Mouse (Mus musculus) kidney, adult 2 months (tissue): ENCODE measurements around the gene Prex1. TPM values are rescaled to one million over a fixed set of nuclear protein-coding genes. Genes with fewer than 3 reads are reported as not detected.
A peak's percentile ranks its signal among the peaks of the same experiment; 100 is the strongest.
"Not testable (repeated sequence)": the region's sequence is repeated elsewhere in the genome, so short reads cannot be mapped to it uniquely, and the experiment has no call there.

ENCODE experiments used
- DNase-seq: peaks from one replicate; pipeline ENCODE4 v3.0.0; 2021
- H3K27ac ChIP-seq: fragments of 200-500 bp; 2 replicates; pipeline ENCODE4 v1.5.1; 2012; ENCODE audit warnings: low read depth, low read length, control low read depth, inconsistent platforms; ENCODE audit not compliant: insufficient read depth
- H3K27me3 ChIP-seq: fragments of 200-500 bp; replicated peaks from 2 replicates; pipeline ENCODE4 v1.6.1; 2012; ENCODE audit warnings: mild to moderate bottlenecking, moderate library complexity, low read length, inconsistent platforms; ENCODE audit not compliant: control insufficient read depth, insufficient read depth
- H3K36me3 ChIP-seq: fragments of 200-500 bp; 2 replicates; pipeline ENCODE4 v1.6.1; 2012; ENCODE audit warnings: mild to moderate bottlenecking, moderate library complexity, low read length, inconsistent platforms; ENCODE audit not compliant: control insufficient read depth, insufficient read depth
- H3K4me1 ChIP-seq: fragments of 200-500 bp; 2 replicates; pipeline ENCODE4 v1.6.1; 2011; ENCODE audit warnings: low read length; ENCODE audit not compliant: control insufficient read depth, insufficient read depth
- H3K4me3 ChIP-seq: fragments of 200-500 bp; 2 replicates; pipeline ENCODE4 v1.5.1; 2011; ENCODE audit warnings: mild to moderate bottlenecking, low read depth, low read length, control low read depth; ENCODE audit not compliant: insufficient read depth
- CTCF ChIP-seq: fragments of 200-500 bp; conservative IDR thresholded peaks from 2 replicates; pipeline ENCODE4 v1.5.1; 2011; ENCODE audit warnings: low read depth, mild to moderate bottlenecking, control low read depth, low read length, moderate library complexity, mixed read lengths; ENCODE audit not compliant: insufficient read depth, insufficient read length
- POLR2A ChIP-seq: fragments of 200-500 bp; IDR thresholded peaks from one replicate; pipeline ENCODE4 v1.6.1; 2011; ENCODE audit warnings: low read depth, low read length, control low read depth
- WGBS: fragments of 180-500 bp; shearing (Covaris S2); methylation state at CpG from one replicate; pipeline ENCODE4 v1.1.7; 2018; 5-methylcytosine and 5-hydroxymethylcytosine counted together
- polyA plus RNA-seq: library from polyadenylated mRNA; depleted of rRNA; stranded (reverse); fragments of >200 nt; gene quantifications from 2 replicates; pipeline ENCODE4 v1.2.3, GENCODE M21; 2012

The Prex1 gene
- polyA plus RNA-seq, 1 experiment, result 14.5 TPM

DNA sequence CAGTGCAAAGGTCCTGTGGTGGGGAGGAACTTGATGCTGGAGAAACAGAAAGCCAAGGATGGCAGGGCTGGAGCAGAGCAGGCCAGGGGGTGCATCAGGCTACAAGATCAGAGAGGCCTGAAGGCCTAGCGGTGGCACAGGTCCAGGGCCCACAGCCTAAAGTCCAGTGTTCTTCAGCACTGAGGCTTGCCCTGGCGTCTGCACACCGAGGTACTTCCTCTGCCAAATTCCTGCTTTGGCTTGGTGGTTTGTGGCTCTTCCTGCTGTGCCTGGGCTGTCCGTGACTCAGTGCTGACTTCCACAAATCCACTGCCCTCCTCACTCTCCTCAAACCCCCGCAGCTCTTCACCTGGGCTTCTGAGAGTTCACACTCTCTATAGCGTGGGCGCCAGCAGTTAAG is 30.8 kb upstream of the Prex1 start:
- 64% methylated on average over 7 of the region's 7 CpGs for WGBS
- Histone ChIP-seq H3K4me3 (no peak overlapping the region), H3K27me3 (no peaks in the 10 kb centered on the region), H3K4me1 (no peaks in the 10 kb centered on the region), H3K36me3 (no peaks in the 10 kb centered on the region), H3K27ac (no peak overlapping the region)
- TF ChIP-seq POLR2A (no peak), CTCF (no peak)
- DNase-seq, result peak; percentile 70

DNA sequence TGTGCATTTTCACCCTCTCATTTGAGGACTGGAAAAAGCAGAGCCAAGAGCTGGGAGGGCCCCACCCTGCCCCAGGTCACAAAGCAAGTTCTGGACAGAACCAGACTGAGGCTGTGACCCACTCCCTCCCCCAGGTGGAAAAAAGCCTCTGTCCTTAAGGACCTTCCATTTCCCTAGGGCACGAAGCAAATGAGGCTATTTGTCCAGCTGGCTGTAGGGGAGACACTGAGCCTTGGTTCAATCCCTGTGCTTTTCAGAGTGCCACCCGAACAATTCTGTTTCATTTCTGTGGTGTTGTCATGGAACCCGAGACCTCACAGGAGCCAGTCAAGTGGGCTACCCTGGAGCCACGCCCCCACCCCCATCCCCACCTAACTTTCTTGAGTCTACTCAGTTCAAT is 29.9 kb upstream of the Prex1 start:
- no peak for DNase-seq
- H3K27ac ChIP-seq, result no peak overlapping the region
- H3K36me3 ChIP-seq, result no peaks in the 10 kb centered on the region
- no peaks in the 10 kb centered on the region for H3K27me3 ChIP-seq
- H3K4me3 ChIP-seq, result no peak overlapping the region
- TF ChIP-seq CTCF (no peak), POLR2A (no peak)
- WGBS, result 64% methylated on average over 4 of the region's 4 CpGs
- no peaks in the 10 kb centered on the region for H3K4me1 ChIP-seq

DNA sequence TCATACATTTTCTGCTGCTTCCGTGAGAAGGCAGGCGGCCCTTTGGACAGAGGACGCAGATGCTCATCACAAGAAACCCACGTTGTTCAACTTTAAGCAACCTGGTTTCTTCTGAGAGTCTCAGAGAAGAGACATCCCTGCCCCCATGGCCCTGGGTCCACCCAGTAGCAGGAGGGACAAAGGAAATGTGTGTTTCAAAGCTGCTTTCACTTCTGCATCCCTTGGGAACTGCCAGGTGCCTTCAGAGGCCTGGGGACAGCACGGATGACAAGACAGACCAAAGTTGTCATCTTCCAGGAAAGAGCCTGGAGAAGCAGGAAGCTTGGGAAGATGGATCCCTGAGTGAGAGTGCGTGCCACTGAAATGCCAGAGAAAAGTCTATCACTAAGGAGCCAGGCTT is 27.8 kb upstream of the Prex1 start:
- Histone ChIP-seq H3K27ac (no peak overlapping the region), H3K27me3 (no peaks in the 10 kb centered on the region), H3K4me1 (no peaks in the 10 kb centered on the region), H3K36me3 (no peaks in the 10 kb centered on the region), H3K4me3 (no peak overlapping the region)
- TF ChIP-seq POLR2A (no peak), CTCF (no peak)
- 78% methylated on average over 6 of the region's 6 CpGs for WGBS
- DNase-seq, result no peak

DNA sequence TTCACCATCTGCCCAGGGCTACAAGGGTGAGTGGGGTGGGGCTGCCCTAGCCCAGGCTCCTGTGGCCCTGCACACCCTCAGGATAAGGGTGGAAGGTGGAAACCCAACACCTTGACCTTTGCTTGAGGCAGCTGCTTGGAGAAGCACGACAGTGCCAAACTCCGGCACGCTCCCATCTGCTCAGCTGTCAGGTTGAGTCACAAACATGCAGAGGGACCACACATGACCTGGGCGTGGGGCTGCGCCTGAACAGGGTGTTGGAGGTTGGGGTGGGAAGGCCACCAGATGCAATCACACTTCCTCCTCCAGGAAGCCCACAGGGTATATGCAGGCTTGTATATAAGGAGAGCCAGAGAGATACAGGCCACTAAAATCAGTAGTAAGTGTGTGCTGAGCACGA is 26.8 kb upstream of the Prex1 start:
- no peaks in the 10 kb centered on the region for H3K36me3 ChIP-seq
- H3K27ac ChIP-seq, result no peak overlapping the region
- no peak overlapping the region for H3K4me3 ChIP-seq
- WGBS, result 61% methylated on average over 6 of the region's 6 CpGs
- H3K27me3 ChIP-seq, result no peaks in the 10 kb centered on the region
- no peak for DNase-seq
- TF ChIP-seq CTCF, result no peak
- no peak for TF ChIP-seq POLR2A
- H3K4me1 ChIP-seq, result no peaks in the 10 kb centered on the region

DNA sequence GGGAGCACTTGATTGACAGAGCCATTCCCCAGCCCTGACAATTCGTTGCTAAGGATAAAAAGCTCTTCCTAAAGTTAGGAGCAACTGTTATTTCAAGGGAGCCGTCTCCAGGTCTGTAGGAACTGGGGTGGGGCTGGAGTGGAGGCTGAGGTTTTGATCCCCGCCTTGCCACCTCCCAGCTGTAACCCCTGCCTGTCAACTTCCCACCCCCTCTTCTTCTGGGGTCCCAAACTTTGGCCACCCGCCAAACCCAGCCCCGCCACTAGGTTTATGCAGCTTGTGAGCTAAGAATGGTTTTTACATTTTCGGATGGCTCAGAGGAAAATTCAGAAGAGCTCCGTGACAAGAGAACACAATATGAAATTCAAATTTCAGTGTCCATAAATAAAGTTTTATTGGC is 23.7 kb upstream of the Prex1 start:
- DNase-seq, result no peak
- Histone ChIP-seq H3K4me3 (no peak overlapping the region), H3K27ac (no peak overlapping the region), H3K27me3 (no peaks in the 10 kb centered on the region), H3K36me3 (no peaks in the 10 kb centered on the region), H3K4me1 (no peaks in the 10 kb centered on the region)
- TF ChIP-seq CTCF, result no peak
- TF ChIP-seq POLR2A, result no peak
- 80% methylated on average over 7 of the region's 7 CpGs for WGBS

DNA sequence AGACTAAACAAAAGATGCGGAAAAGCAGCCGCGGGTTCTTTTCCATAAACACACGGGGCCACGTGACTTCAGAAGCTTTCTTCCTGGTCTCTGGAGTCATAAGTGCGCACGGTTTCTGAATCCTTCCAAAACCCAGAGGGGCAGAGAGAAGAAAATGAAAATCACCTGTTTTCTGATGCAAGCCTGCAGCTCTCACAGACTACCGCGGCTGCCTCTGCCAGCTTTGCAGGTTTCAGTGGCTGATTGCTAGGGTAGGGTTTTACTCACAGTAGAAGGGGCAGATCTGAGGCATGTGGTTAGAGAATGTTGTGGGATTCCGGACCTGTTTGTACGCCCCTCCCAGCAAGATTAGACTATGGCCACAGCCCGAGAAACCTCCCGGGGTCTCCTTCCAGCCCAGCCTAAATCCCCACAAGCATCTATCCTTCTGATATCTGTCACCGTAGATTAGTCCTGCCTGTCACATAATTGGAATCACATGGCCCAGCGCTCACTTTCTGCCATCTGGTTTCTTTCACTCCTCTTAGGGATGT is 21.9 kb upstream of the Prex1 start:
- DNase-seq, result no peak
- no peak overlapping the region for H3K4me3 ChIP-seq
- no peak overlapping the region for H3K27ac ChIP-seq
- H3K36me3 ChIP-seq, result no peaks in the 10 kb centered on the region
- H3K4me1 ChIP-seq, result no peaks in the 10 kb centered on the region
- TF ChIP-seq POLR2A (no peak), CTCF (no peak)
- H3K27me3 ChIP-seq, result no peaks in the 10 kb centered on the region
- 57% methylated on average over 15 of the region's 15 CpGs for WGBS

DNA sequence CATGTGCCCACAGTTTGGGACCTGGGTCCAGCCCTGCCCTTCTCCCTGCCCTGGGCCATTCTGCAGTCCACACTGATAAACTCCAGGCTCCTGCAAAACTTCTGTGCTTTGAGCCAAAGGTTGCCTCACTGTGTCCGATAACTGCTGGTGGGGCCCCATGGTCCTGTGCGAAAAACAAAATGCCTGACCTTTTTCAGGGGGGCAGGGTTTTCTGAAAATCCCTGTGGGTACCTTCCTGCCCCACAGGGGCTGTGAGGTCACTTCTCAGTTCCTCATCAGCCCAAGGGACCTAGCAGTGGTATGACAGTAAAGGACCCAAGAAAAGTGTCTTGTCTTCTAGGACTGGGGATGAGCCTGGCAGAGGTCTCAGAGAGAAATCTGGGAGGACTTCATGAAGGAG is 19.2 kb upstream of the Prex1 start:
- 90% methylated on average over 2 of the region's 2 CpGs for WGBS

DNA sequence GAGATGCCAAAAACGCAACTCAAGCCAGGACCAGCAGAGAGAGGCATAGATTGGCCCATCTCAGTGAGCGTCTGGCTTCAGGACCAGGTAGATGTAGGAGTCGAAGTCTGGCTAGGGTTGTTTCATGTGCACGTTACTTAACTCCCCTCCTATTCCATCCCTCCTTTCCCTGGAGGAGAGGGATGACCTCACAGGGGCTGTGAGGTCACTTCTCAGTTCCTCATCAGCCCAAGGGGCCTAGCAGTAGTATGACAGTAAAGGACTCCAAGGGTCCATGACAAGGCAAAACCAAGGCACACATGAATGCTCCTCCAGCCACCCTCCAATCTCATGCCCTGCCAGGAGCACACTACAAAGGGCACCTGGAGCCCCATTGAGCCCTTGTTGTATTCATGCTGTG is 18.5 kb upstream of the Prex1 start:
- TF ChIP-seq POLR2A (no peak), CTCF (no peak)
- no peak overlapping the region for H3K4me3 ChIP-seq
- no peak overlapping the region for H3K27ac ChIP-seq
- 90% methylated on average over 4 of the region's 4 CpGs for WGBS
- no peaks in the 10 kb centered on the region for H3K4me1 ChIP-seq
- no peak for DNase-seq
- H3K36me3 ChIP-seq, result no peaks in the 10 kb centered on the region
- H3K27me3 ChIP-seq, result no peaks in the 10 kb centered on the region

More for the DNA sequence above, 19.2 kb upstream of the Prex1 start:
- no peak for DNase-seq
- Histone ChIP-seq H3K27me3 (no peaks in the 10 kb centered on the region), H3K4me1 (no peaks in the 10 kb centered on the region), H3K36me3 (no peaks in the 10 kb centered on the region), H3K4me3 (no peak overlapping the region), H3K27ac (no peak overlapping the region)
- no peak for TF ChIP-seq CTCF
- TF ChIP-seq POLR2A, result no peak

DNA sequence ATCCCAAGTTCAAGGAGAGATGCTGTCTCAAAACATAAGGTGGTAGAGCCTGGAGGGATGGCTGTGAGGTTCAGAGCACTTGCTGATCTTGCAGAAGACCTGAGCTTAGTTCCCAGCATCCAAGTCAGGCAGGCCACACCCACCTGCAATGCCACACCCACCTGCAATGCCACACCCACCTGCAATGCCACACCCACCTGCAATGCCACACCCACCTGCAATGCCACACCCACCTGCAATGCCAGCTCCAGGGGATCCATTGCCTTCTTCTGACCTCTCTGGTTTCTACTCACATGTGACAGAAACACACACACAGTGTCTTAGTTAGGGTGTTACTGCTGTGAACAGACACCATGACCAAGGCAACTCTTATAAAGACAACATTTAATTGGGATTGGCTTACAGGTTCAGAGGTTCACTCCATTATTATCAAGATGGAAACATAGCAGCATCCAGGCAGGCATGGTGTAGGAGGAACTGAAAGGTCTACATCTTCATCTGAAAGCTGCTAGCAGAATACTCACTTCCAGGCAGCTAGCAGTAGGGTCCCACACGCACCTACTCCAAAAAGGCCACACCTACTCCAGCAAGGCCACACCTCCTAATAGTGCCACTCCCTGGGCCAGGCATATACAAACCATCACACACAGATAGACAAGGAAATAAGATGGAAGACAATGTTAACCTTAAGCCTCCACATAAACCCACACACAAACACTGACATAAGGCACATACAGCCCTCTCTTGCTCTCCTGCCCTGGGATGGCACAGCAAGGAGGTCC is 17.7 kb upstream of the Prex1 start:
- not testable (repeated sequence) for DNase-seq, H3K4me3 ChIP-seq, H3K27ac ChIP-seq, H3K36me3 ChIP-seq, H3K27me3 ChIP-seq, H3K4me1 ChIP-seq
- 91% methylated on average over 1 of the region's 1 CpGs for WGBS
